Mouse (Mus musculus): Measurements from ENCODE around the gene Bmp6.

- no peak for TF ChIP-seq POLR2A (IDR thresholded peaks at IDR 0.05; ENCODE audit: borderline replicate concordance, insufficient read depth, low read length)
- no peak for TF ChIP-seq CTCF (IDR thresholded peaks at IDR 0.05; ENCODE audit: borderline replicate concordance, insufficient read depth, low read depth, low read length)
Observed at GRCm38 (mm10) chr13:38511979-38512378, 167.1 kb downstream of the Bmp6 start.

Measured in cerebellum, adult 2 months (tissue).